Mouse (Mus musculus) MEL (cell line): ENCODE results near the gene Crip2.

Source experiments
- CHD2 ChIP-seq: IDR thresholded peaks from 2 replicates; pipeline ENCODE4 v1.6.1; 2011; ENCODE audit warnings: low read length, improper control_type of control experiment
- CTCF ChIP-seq, 3 experiments: IDR thresholded peaks in 2 of 3; conservative IDR thresholded peaks in 1 of 3; 2 replicates each; pipeline ENCODE4 v1.5.1; 2011 to 2012; ENCODE audit warnings: low read length in 3 of 3, low read depth in 2 of 3, mild to moderate bottlenecking in 2 of 3, improper control_type of control experiment in 1 of 3, inconsistent platforms in 1 of 3, mixed read lengths in 1 of 3, moderate library complexity in 1 of 3; ENCODE audit not compliant: control insufficient read depth in 1 of 3, insufficient read depth in 1 of 3, poor library complexity in 1 of 3, severe bottlenecking in 1 of 3
- MAFK ChIP-seq: IDR thresholded peaks from 2 replicates; pipeline ENCODE4 v1.6.1; 2011; ENCODE audit warnings: low read depth, mild to moderate bottlenecking, low read length, improper control_type of control experiment, borderline replicate concordance
- MAX ChIP-seq: IDR thresholded peaks from 2 replicates; pipeline ENCODE4 v1.6.1; 2011; ENCODE audit warnings: low read length, improper control_type of control experiment
- MAZ ChIP-seq: IDR thresholded peaks from 2 replicates; pipeline ENCODE4 v1.6.1; 2012; ENCODE audit warnings: low read depth, mild to moderate bottlenecking, inconsistent platforms, low read length, improper control_type of control experiment
- NELFE ChIP-seq: IDR thresholded peaks from 2 replicates; pipeline ENCODE4 v1.6.1; 2011; ENCODE audit warnings: low read depth, low read length, improper control_type of control experiment
- POLR2A ChIP-seq, 2 experiments: IDR thresholded peaks; 2 replicates each; pipeline ENCODE4 v1.6.1; 2011 to 2012; ENCODE audit warnings: low read length in 2 of 2, mild to moderate bottlenecking in 2 of 2, control low read depth in 1 of 2, improper control_type of control experiment in 1 of 2, low read depth in 1 of 2, moderate library complexity in 1 of 2; ENCODE audit not compliant: control insufficient read depth in 1 of 2, insufficient read depth in 1 of 2, poor library complexity in 1 of 2
- USF1 ChIP-seq: IDR thresholded peaks from 2 replicates; pipeline ENCODE4 v1.6.1; 2014; ENCODE audit warnings: low read depth, mild to moderate bottlenecking, inconsistent platforms, low read length, improper control_type of control experiment, moderate library complexity
- USF2 ChIP-seq, 2 experiments: IDR thresholded peaks; 2 replicates each; pipeline ENCODE4 v1.6.1; 2011 to 2012; ENCODE audit warnings: improper control_type of control experiment in 2 of 2, low read length in 2 of 2, borderline replicate concordance in 1 of 2, inconsistent platforms in 1 of 2, low read depth in 1 of 2, mild to moderate bottlenecking in 1 of 2; ENCODE audit not compliant: insufficient read depth in 1 of 2

DNA sequence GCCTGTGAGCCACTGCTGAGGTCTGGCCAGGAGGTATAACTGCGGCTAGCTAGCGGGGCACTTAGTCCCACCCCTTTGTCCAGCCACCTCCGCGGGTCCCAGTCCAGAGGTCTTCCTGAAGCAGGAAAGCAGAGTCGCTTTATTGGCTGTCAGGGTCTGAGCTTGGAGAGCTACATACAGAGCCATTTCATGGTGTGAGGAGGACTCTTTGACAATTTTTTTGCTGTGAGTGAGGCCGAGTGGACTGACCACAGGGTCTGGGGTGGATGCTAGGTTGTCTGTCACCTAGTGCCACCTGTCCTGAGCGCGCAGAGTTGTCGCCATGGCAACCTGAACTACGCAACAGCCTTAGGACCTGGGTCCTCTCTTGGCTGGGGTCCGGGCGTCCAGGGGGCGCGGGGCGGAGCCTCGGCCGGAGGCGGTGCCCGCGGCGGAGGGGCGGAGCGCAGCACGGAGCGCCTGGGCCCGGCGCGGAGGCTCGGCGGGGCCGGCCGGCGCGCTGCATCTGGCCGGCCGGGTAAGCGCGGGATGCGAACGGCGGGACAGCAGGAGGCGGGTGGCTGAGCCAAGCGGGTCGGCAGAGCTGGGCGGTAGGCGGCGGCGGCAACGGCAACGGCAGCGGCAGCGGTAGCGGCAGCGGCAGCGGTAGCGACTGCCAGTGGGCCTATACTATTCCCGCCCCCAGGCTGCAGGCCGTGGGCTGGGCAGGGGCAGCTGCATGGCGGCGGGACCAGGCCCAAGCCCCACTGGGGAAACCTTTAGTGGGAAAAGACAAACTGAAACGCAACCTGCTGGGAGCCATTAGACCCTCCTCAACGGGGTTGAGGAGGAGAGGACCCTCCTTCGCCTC lies 45.6 kb downstream of the Crip2 start, which contains the start of gene Tmem121:
- peak; percentile 39 to 83; a peak in 3 of 4 replicates for TF ChIP-seq POLR2A (IDR thresholded peaks at IDR 0.05; ENCODE audit: control insufficient read depth in 1 of 2, insufficient read depth in 1 of 2, low read depth in 1 of 2, low read length in 2 of 2, poor library complexity in 1 of 2)
- no peak for TF ChIP-seq CHD2
- TF ChIP-seq USF1 = no peak
- TF ChIP-seq CTCF (IDR thresholded peaks at IDR 0.05 in 2 of 3, conservative IDR thresholded peaks at IDR 0.05 in 1 of 3; ENCODE audit: control insufficient read depth in 1 of 3, insufficient read depth in 1 of 3, low read depth in 2 of 3, low read length in 3 of 3, poor library complexity in 1 of 3, severe bottlenecking in 1 of 3) = no peak
- TF ChIP-seq MAFK = no peak
- TF ChIP-seq USF2 (IDR thresholded peaks at IDR 0.05; ENCODE audit: borderline replicate concordance in 1 of 2, insufficient read depth in 1 of 2, low read depth in 1 of 2, low read length in 2 of 2) = no peak
- TF ChIP-seq MAX = no peak
- peak; percentile 68 for TF ChIP-seq NELFE
- TF ChIP-seq MAZ = no peak; the same call in 1 of the 2 replicates
